Mouse (Mus musculus) gonadal fat pad, adult 2 months (tissue): Measurements from ENCODE around the gene Grsf1. TPM values are rescaled to one million over a fixed set of nuclear protein-coding genes. Genes with fewer than 3 reads are reported as not detected.

ENCODE experiments used
- DNase-seq: peaks from one replicate; pipeline ENCODE4 v3.0.0-alpha.2; 2012; ENCODE audit warnings: low read depth
- polyA plus RNA-seq: library from polyadenylated mRNA; depleted of rRNA; stranded (reverse); fragments of >200 nt; gene quantifications from 2 replicates; pipeline ENCODE4 v1.2.3, GENCODE M21; 2012; rRNA removed

The Grsf1 gene
- polyA plus RNA-seq = 29.9 and 36.8 TPM in 2 replicates

GRCm38 (mm10) chr5:88675443-88676387 lies at the start of gene Grsf1:
TSS of gene Grsf1 (minus strand) at chr5:88676171.
- no peak for DNase-seq

DNA sequence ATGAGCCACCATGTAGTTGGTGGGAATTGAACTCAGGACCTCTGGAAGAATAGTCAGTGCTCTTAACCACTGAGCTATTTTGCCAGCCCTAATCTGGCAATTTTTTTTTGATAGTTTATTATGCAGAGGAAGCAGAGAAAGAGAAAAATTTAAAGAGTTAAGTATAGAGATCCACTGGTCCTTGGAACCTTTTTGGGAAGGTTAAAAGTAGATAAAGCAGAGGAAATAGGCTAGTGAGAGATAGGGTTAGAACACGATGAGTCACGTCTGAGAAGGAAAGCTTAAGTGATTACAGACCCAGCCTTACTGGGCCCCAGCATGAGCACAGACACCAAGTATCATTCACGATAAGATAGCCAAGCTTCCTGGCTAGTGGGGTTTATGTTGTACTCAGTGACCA lies 48.1 kb upstream of the Grsf1 start:
- DNase-seq = no peak

DNA sequence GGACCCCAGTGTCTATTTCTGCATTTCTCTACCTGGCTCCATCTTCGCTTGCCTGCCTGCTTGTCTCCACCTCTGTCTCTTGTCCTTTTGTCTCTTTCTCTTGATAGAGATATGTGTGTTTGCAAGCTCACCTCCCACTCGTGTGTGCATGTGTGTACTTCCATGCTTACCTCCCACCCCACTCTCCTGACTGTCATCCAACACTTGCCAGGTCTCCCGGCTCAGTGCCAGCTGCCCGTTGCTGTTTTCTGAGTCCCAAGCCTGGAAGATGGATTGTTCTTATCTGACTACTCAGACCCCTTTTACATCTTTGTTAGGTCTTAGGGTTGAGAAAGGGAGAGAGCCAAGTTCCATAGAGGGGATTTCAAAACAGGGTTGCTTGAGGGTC lies 46.2 kb upstream of the Grsf1 start:
- no peak for DNase-seq

DNA sequence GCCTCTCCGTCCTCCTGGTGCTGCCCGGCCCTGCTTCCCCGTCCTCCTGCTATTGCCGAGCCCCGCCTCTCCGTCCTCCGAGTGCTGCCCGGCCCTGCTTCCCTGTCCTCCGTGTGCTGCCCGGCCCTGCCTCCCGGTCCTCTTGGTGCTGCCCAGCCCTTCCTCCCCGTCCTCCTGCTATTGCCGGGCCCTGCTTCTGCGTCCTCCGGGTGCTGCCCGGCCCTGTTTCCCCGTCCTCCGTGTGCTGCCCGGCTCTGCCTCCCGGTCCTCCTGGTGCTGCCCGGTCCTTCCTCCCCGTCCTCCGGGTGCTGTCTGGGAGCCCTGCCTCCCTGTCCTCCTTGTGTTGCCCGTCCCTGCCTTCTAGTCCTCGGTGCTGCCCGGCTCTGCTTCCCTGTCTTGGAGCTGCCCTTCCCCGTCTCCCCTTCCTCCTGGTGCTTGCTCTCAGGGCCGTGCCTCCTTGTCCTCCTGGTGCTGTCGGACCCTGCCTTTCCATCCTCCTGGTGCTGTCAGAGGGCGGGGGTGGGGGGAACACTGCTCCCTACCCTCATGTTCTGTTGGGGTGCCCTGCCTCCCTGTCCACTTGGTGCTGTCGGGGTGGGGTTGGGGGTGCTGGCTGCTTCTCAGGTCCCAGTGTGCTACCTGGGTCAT lies 45.7 kb upstream of the Grsf1 start:
- DNase-seq = no peak

- DNase-seq = no peak
Observed at GRCm38 (mm10) chr5:88721003-88721475, 45.1 kb upstream of the Grsf1 start.

GRCm38 (mm10) chr5:88720116-88721002 lies 44.4 kb upstream of the Grsf1 start, which contains the start of gene Mob1b:
TSS of gene Mob1b (plus strand) at chr5:88720855.
- peak; percentile 46 for DNase-seq

DNA sequence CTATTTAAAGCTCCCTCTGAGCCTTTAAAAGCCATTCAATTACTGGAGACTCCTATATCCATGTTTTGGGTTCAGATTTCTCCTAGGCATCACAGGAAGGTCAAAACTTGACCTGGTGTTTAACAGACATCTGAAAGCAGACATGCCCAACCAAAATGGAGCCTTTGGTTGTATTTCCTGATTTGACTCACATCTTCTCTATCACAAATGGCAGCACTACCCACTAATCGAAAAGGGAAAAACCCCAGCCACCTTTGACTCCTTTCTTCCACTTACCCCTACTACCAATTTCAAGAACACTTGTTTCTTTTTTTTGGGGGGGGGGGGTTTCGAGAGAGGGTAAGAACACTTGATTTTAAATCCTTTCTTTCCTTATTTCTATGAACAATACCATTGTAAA lies 41.0 kb upstream of the Grsf1 start:
- no peak for DNase-seq

DNA sequence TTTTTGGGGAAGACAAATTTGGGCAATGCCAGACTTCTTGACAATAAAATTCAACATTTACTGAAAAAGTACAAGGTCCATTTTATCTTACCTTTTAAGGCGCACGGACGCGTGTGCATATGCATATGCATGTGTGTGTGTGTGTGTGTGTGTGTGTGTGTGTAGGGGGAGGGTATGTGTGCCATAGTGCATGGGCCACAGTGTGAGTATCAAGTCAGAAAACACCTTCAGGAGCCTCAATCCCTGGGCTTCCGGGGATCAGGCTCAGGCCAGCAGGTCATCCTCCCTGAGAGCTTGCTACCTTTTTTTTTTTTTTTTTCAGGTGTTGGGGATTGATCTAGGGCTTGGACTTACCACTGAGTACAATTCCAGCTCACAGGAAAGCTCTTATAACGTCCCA lies 36.4 kb upstream of the Grsf1 start:
- no peak for DNase-seq

DNA sequence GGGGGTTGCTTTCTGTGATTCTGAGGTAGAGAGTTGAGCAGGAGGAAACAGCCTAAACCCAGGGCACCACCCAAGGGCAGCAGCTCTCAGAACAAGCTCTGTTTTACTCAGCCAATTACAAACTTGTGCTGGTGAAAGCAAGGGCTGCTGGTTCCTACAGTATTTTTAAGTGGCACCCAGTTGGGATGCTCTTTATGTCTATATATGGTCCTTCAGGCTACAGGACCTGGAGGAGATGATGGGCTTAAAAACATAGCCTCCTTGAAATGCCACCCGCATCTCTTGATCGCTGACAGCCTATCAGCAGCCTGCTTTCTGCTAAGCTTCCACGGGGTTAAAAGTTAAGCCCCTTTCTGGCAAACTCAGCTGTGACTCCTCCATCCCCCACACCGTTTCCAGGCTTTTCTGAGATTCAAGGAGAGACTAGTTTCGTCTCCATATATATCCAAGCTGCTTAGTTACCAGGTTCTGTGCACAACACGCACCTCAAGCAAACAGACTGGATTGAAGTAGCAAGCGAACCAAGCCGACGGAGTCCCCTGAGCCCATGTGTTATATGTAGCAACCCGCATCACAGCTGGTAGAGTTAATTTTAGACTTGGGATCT lies 35.8 kb upstream of the Grsf1 start:
- no peak for DNase-seq

- DNase-seq = no peak
Observed at GRCm38 (mm10) chr5:88711128-88711527, 35.2 kb upstream of the Grsf1 start.

GRCm38 (mm10) chr5:88703551-88703950 lies 27.6 kb upstream of the Grsf1 start:
- DNase-seq = no peak

DNA sequence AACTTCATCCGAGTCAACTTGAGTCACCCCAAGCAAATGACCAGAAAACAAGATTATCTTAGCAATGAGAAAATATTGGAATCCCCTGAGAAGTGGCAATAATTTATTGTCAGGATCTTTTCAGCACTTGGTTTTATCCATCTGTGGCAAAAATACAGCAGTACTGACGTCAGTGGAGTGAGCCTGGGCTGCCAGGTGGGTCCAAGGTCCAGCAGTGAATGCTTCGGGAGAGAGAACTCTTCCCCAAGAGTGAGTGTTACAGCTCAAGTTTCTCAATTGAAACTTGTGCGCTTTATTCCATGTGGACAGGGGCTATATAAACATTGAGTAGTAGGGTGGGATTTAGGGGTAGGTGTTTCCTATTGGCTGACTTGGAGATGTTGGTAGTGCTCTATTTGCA lies 26.1 kb upstream of the Grsf1 start:
- DNase-seq = no peak

- no peak for DNase-seq
Observed at GRCm38 (mm10) chr5:88699251-88699913, 23.4 kb upstream of the Grsf1 start.

GRCm38 (mm10) chr5:88697291-88697690 lies 21.3 kb upstream of the Grsf1 start:
- DNase-seq = no peak

- DNase-seq = no peak
Observed at GRCm38 (mm10) chr5:88693057-88693456, 17.1 kb upstream of the Grsf1 start.

GRCm38 (mm10) chr5:88692586-88692985 lies 16.6 kb upstream of the Grsf1 start:
- DNase-seq = no peak

DNA sequence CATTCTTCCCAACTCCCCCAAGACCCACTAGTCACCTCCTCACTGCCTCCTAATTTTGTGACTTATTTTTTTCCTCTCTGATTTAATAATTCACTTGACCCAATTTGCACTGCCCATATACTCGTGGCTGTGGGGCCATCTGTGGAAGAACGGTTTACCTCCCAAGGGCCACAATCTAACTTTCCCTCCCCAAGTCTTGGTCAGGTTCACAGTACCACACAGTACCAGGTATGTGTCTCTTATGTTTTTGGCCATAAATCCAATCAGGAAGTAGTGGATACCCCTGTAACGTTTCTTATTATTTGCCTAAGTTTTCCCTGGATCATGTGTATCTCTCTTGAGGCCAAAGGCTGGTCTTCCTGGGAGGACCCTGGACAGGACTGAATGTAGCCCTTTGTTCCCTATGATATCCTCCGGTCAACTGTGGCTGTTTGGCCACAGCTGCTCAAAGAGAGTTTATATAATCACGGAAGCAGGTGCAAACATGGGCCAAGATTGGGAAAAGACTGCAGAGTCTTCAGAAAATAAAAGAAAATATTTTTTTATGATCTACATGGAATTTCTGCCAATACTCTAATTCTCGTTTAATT lies 15.6 kb upstream of the Grsf1 start:
- no peak for DNase-seq

DNA sequence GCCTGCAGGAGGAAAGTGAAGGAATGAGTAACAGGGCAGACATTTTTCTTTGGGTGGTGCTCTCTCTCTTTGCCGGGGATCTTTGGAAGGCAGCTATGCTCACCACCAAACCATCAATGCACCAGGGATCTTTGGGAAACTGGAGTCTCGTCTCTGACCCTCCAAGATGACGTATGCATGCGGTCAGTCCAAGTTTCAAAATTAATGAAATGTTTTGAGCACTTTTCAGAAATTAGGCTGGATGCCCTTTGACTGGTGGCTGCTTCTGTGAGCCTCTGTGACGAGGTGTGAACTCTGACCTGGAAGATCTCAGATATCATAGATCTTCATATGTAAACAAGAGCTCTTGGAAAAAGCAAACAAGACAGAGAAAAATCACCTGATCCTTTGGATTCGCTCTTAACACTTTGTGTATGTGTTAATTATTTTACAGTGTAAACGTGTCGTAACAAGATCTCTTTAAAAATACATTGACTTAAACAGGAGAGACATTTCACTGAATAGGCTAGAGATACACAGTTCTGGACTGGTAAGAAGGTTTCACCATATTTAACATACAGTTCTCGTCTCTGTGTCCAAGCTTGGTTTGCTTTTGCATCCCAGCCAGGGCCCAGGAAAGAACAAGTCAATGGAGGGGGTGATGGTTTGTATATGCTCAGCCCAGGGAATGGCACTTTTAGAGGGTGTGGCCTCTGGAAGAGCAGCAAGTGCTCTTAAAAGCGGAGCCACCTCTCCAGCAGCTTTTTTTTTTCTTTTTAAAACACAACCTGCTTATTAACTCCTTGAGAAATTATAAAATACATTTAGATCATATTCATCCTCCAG lies 14.9 kb upstream of the Grsf1 start:
- no peak for DNase-seq

DNA sequence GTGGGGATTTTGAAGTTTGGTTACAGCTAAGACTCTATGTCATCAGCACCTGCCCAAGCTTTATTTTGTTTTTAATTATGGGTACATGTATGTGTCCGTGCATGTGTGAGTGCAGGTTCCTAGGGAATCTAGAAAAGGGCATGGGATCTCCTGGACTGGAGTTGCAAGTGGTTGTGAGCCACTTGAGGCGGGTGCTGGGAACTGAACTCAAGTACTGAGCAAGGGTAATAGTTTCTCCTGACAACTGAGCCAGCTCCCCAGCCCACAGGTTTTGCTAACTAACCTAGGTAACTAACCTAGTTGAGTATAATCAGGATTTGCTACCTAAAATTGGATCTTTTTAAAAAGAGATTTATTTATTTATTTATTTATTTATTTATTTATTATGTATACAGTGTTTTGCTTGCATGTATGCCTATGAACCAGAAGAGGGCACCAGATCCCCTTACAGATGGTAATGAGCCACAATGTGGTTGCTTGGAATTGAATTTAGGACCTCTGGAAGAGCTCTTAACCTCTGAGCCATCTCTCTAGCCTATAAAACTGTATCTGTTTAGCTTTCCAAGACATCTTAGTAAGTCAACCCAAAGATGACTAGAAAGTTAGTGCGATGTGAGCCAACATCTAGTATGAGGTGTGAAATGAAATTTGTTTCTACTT lies 13.4 kb upstream of the Grsf1 start:
- DNase-seq = no peak
